Mouse (Mus musculus) lung, postnatal 0 days (tissue): ENCODE data around the gene Atg14.

Source experiments
- CTCF ChIP-seq: IDR thresholded peaks from 2 replicates; pipeline ENCODE4 v1.5.1; 2016; ENCODE audit warnings: antibody characterized with exemption, mild to moderate bottlenecking
- EP300 ChIP-seq: IDR thresholded peaks from 2 replicates; pipeline ENCODE4 v1.6.1; 2016; ENCODE audit warnings: antibody characterized with exemption, mild to moderate bottlenecking, control low read depth

GRCm38 (mm10) chr14:47563106-47563505 lies 7.3 kb downstream of the Atg14 start:
- TF ChIP-seq EP300 (no peak), CTCF (no peak)
